Mouse (Mus musculus) kidney, embryonic 14.5 days (tissue): ENCODE results near the gene Men1. TPM values are rescaled to one million over a fixed set of nuclear protein-coding genes. Genes with fewer than 3 reads are reported as not detected.

Source experiments
- ATAC-seq: fragments of 200-750 bp; cut with Nextera tagmentation; 2 replicates; pipeline ENCODE4 v1.8.0; 2017; ENCODE audit warnings: moderate number of reproducible peaks, mild to moderate bottlenecking, moderate TSS enrichment, moderate library complexity; ENCODE audit not compliant: low FRiP score, low TSS enrichment
- H3K27ac ChIP-seq: fragments of 300-500 bp; sonication (generic); 2 replicates; pipeline ENCODE4 v1.5.1; 2014; ENCODE audit warnings: low read depth, mild to moderate bottlenecking, low read length, moderate library complexity, mixed read lengths
- H3K27me3 ChIP-seq: fragments of 300-500 bp; sonication (generic); 2 replicates; pipeline ENCODE4 v1.6.1; 2014; ENCODE audit warnings: mild to moderate bottlenecking, low read length; ENCODE audit not compliant: control insufficient read depth, insufficient read depth
- H3K36me3 ChIP-seq: fragments of 300-500 bp; sonication (generic); 2 replicates; pipeline ENCODE4 v1.6.1; 2014; ENCODE audit warnings: low read length, mixed read lengths; ENCODE audit not compliant: control insufficient read depth, insufficient read depth
- H3K4me1 ChIP-seq: fragments of 300-500 bp; sonication (generic); 2 replicates; pipeline ENCODE4 v1.6.1; 2014; ENCODE audit warnings: low read length, mixed read lengths; ENCODE audit not compliant: control insufficient read depth, insufficient read depth
- H3K4me2 ChIP-seq: fragments of 300-500 bp; sonication (generic); replicated peaks from 2 replicates; pipeline ENCODE4 v1.6.1; 2014; ENCODE audit warnings: low read depth, mild to moderate bottlenecking, low read length
- H3K4me3 ChIP-seq: fragments of 300-500 bp; sonication (generic); 2 replicates; pipeline ENCODE4 v1.5.1; 2014; ENCODE audit warnings: mild to moderate bottlenecking, low read length
- H3K9ac ChIP-seq: fragments of 300-500 bp; sonication (generic); 2 replicates; pipeline ENCODE4 v1.6.1; 2014; ENCODE audit warnings: low read depth, mild to moderate bottlenecking, low read length, moderate library complexity
- H3K9me3 ChIP-seq: fragments of 300-500 bp; sonication (generic); 2 replicates; pipeline ENCODE4 v1.6.1; 2016; ENCODE audit warnings: low read length; ENCODE audit not compliant: control insufficient read depth
- WGBS: fragments of 180-500 bp; shearing (Covaris S2); extraction: QIAGEN DNeasy Blood & Tissue Kit; methylation state at CpG from one replicate; pipeline ENCODE4 v1.1.7; 2014; 5-methylcytosine and 5-hydroxymethylcytosine counted together
- polyA plus RNA-seq: library from polyadenylated mRNA; unstranded; fragments of >200 nt; fragmentation: Nextera tagmentation; extraction: Ambion mirVana; gene quantifications from 2 replicates; pipeline ENCODE4 v1.2.1, GENCODE M21; 2014

Gene Men1
- polyA plus RNA-seq, 1 experiment from 2014 or later, result 49.1 TPM

- no peaks in the 10 kb centered on the region for H3K9me3 ChIP-seq
- H3K4me2 ChIP-seq, result no peak overlapping the region
- H3K27me3 ChIP-seq, result no peaks in the 10 kb centered on the region
- H3K27ac ChIP-seq, result no peak overlapping the region
- no peak for ATAC-seq
- peaks cover 8% of the 10 kb centered on the region; the same call in 1 of the 2 replicates for H3K4me1 ChIP-seq
- H3K9ac ChIP-seq, result no peak overlapping the region
- 94% methylated on average over 4 of the region's 4 CpGs for WGBS
- H3K4me3 ChIP-seq, result no peak overlapping the region
- peaks cover 28% of the 10 kb centered on the region for H3K36me3 ChIP-seq
Measured at GRCm38 (mm10) chr19:6347615-6348014, 12.8 kb downstream of the Men1 start.

GRCm38 (mm10) chr19:6348717-6349116, 13.9 kb downstream of the Men1 start:
- H3K36me3 ChIP-seq, result peaks cover 28% of the 10 kb centered on the region
- ATAC-seq, result no peak
- H3K27me3 ChIP-seq, result no peaks in the 10 kb centered on the region
- peak overlapping the region; percentile 25 for H3K27ac ChIP-seq
- H3K4me2 ChIP-seq, result no peak overlapping the region
- no peak overlapping the region for H3K4me3 ChIP-seq
- WGBS, result 52% methylated on average over 9 of the region's 9 CpGs
- H3K9me3 ChIP-seq, result no peaks in the 10 kb centered on the region
- H3K4me1 ChIP-seq, result peaks cover 8% of the 10 kb centered on the region; the same call in 1 of the 2 replicates
- H3K9ac ChIP-seq, result no peak overlapping the region

- H3K4me1 ChIP-seq, result peaks cover 8% of the 10 kb centered on the region; the same call in 1 of the 2 replicates
- H3K4me2 ChIP-seq, result no peak overlapping the region
- H3K27me3 ChIP-seq, result no peaks in the 10 kb centered on the region
- no peaks in the 10 kb centered on the region for H3K9me3 ChIP-seq
- H3K4me3 ChIP-seq, result no peak overlapping the region
- peak; percentile 38; the same call in 1 of the 2 replicates for ATAC-seq
- peaks cover 29% of the 10 kb centered on the region for H3K36me3 ChIP-seq
- H3K9ac ChIP-seq, result no peak overlapping the region
- peak overlapping the region; percentile 25; the same call in 1 of the 2 replicates for H3K27ac ChIP-seq
- 15% methylated on average over 14 of the region's 14 CpGs for WGBS
Measured at GRCm38 (mm10) chr19:6349215-6349983, 14.6 kb downstream of the Men1 start.

GRCm38 (mm10) chr19:6351431-6352106, 16.8 kb downstream of the Men1 start:
- H3K9ac ChIP-seq, result no peak overlapping the region
- WGBS, result 75% methylated on average over 14 of the region's 14 CpGs
- no peak overlapping the region for H3K27ac ChIP-seq

GRCm38 (mm10) chr19:6352107-6352505, 17.3 kb downstream of the Men1 start:
- Histone ChIP-seq H3K4me1 (peaks cover 8% of the 10 kb centered on the region; the same call in 1 of the 2 replicates), H3K27ac (no peak overlapping the region), H3K36me3 (peaks cover 7% of the 10 kb centered on the region; the same call in 1 of the 2 replicates), H3K9ac (no peak overlapping the region), H3K27me3 (no peaks in the 10 kb centered on the region), H3K4me2 (no peak overlapping the region), H3K4me3 (no peak overlapping the region), H3K9me3 (no peaks in the 10 kb centered on the region)
- WGBS, result 94% methylated on average over 2 of the region's 2 CpGs
- ATAC-seq, result no peak

More at GRCm38 (mm10) chr19:6351431-6352106, 16.8 kb downstream of the Men1 start:
- ATAC-seq, result no peak
- Histone ChIP-seq H3K4me3 (no peak overlapping the region), H3K36me3 (peaks cover 9% of the 10 kb centered on the region), H3K4me1 (peaks cover 8% of the 10 kb centered on the region; the same call in 1 of the 2 replicates), H3K27me3 (no peaks in the 10 kb centered on the region), H3K4me2 (no peak overlapping the region), H3K9me3 (no peaks in the 10 kb centered on the region)

- no peak overlapping the region for H3K4me2 ChIP-seq
- H3K27ac ChIP-seq, result no peak overlapping the region
- H3K9me3 ChIP-seq, result no peaks in the 10 kb centered on the region
- H3K4me3 ChIP-seq, result no peak overlapping the region
- peaks cover 7% of the 10 kb centered on the region; the same call in 1 of the 2 replicates for H3K4me1 ChIP-seq
- no peak overlapping the region for H3K9ac ChIP-seq
- H3K36me3 ChIP-seq, result peaks cover 7% of the 10 kb centered on the region; the same call in 1 of the 2 replicates
- no peaks in the 10 kb centered on the region for H3K27me3 ChIP-seq
- ATAC-seq, result no peak
- WGBS, result 78% methylated on average over 7 of the region's 7 CpGs
Measured at GRCm38 (mm10) chr19:6354030-6354429, 19.3 kb downstream of the Men1 start.

- no peak for ATAC-seq
- H3K27me3 ChIP-seq, result no peaks in the 10 kb centered on the region
- no peak overlapping the region for H3K27ac ChIP-seq
- peaks cover 11% of the 10 kb centered on the region; the same call in 1 of the 2 replicates for H3K4me1 ChIP-seq
- no peak overlapping the region for H3K4me3 ChIP-seq
- 92% methylated on average over 3 of the region's 3 CpGs for WGBS
- H3K4me2 ChIP-seq, result no peak overlapping the region
- no peaks in the 10 kb centered on the region for H3K9me3 ChIP-seq
- no peak overlapping the region for H3K9ac ChIP-seq
- peaks cover 14% of the 10 kb centered on the region for H3K36me3 ChIP-seq
Measured at GRCm38 (mm10) chr19:6361291-6361690, 26.5 kb downstream of the Men1 start.

- Histone ChIP-seq H3K36me3 (peaks cover 32% of the 10 kb centered on the region), H3K4me2 (peak overlapping the region; percentile 35), H3K9ac (peak overlapping the region; percentile 20), H3K4me3 (peak overlapping the region; percentile 99), H3K27me3 (no peaks in the 10 kb centered on the region), H3K27ac (no peak overlapping the region; the same call in 1 of the 2 replicates), H3K4me1 (peaks cover 22% of the 10 kb centered on the region; the same call in 1 of the 2 replicates), H3K9me3 (no peaks in the 10 kb centered on the region)
- no peak; the same call in 1 of the 2 replicates for ATAC-seq
- WGBS, result under 1% methylated on average over 11 of the region's 11 CpGs
Measured at GRCm38 (mm10) chr19:6363091-6363410, 28.3 kb downstream of the Men1 start.
